Mouse (Mus musculus) stomach, postnatal 0 days (tissue): ENCODE data around the gene 1700015G11Rik.

Experiments
- CTCF ChIP-seq: IDR thresholded peaks from 2 replicates; pipeline ENCODE4 v1.5.1; 2016; ENCODE audit warnings: antibody characterized with exemption, low read depth, mild to moderate bottlenecking, moderate library complexity
- EP300 ChIP-seq: optimal IDR thresholded peaks from 2 replicates; pipeline ENCODE3; 2016; ENCODE audit warnings: antibody characterized with exemption

DNA sequence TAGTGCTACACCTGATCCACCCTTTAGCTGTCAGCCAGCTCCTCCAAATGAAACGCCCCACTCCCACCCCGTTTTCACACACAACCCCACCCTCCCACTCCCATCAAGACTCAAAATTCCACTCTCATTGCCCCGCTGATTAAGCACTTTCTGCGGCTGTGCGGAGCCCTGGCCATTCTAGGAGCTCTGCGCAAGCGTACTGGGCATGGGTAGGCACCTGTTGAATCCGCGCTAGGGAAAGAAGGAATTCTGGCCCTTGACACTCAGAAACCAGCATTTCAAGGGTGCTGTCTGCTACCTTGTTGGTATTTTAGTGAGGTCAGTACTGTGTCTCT is 9.3 kb downstream of the 1700015G11Rik start:
- no peak for TF ChIP-seq CTCF
- TF ChIP-seq EP300: no peak
